Comparison of ENCODE assay signal across 20 mouse cellular contexts in genomic region chr12:70613244-70613643, GRCm38 (mm10).
"Had no signal": no experiment of that assay in that cellular context is flagged by ENCODE, and none has a peak within 500 bp of the region (broad histone marks: within the 10 kb centered on the region; RNA-seq: fewer than 3 reads in every experiment).

No protein-coding gene starts in this region.

- H3K4me1 ChIP-seq: liver, embryonic 13.5 days; midbrain, embryonic 13.5 days; midbrain, embryonic 15.5 days; neural tube, embryonic 15.5 days had no signal

- DNase-seq: liver, embryonic 13.5 days; liver, postnatal 0 days; lung, embryonic 14.5 days; lung, postnatal 14 days; retina, postnatal 1 day; right cerebral cortex, adult 18-20 months; right cerebral cortex, postnatal 25 days; right cerebral cortex, postnatal 4 days; spleen, adult 18-20 months; thymus, adult 2 months; thymus, postnatal 25 days; thymus, postnatal 4 days had no signal

- H3K36me3 ChIP-seq: liver, embryonic 13.5 days; liver, embryonic 15.5 days; midbrain, embryonic 13.5 days; midbrain, embryonic 15.5 days; neural tube, embryonic 13.5 days; neural tube, embryonic 15.5 days had no signal

- H3K27me3 ChIP-seq: liver, embryonic 13.5 days; liver, embryonic 15.5 days; midbrain, embryonic 13.5 days; midbrain, embryonic 15.5 days; neural tube, embryonic 13.5 days; neural tube, embryonic 15.5 days had no signal

- H3K4me3 ChIP-seq: liver, embryonic 13.5 days; liver, embryonic 15.5 days; megakaryocyte, embryonic 14.5 days; midbrain, embryonic 13.5 days; midbrain, embryonic 15.5 days; neural tube, embryonic 13.5 days; neural tube, embryonic 15.5 days had no signal

- H3K4me2 ChIP-seq: liver, embryonic 11.5 days; liver, embryonic 13.5 days; liver, embryonic 15.5 days; lung, embryonic 14.5 days; midbrain, embryonic 13.5 days; midbrain, embryonic 15.5 days; neural tube, embryonic 13.5 days; neural tube, embryonic 15.5 days had no signal

- ATAC-seq: liver, postnatal 0 days; midbrain, embryonic 13.5 days; midbrain, embryonic 15.5 days had no signal

- H3K9me3 ChIP-seq: liver, embryonic 13.5 days; liver, embryonic 15.5 days; midbrain, embryonic 13.5 days; midbrain, embryonic 15.5 days; neural tube, embryonic 13.5 days; neural tube, embryonic 15.5 days had no signal

- H3K27ac ChIP-seq: liver, embryonic 13.5 days; liver, embryonic 15.5 days; macrophage; midbrain, embryonic 13.5 days; midbrain, embryonic 15.5 days; neural tube, embryonic 13.5 days; neural tube, embryonic 15.5 days had no signal

- H3K9ac ChIP-seq: liver, embryonic 13.5 days; liver, embryonic 15.5 days; liver, postnatal 0 days; lung, embryonic 14.5 days; midbrain, embryonic 13.5 days; midbrain, embryonic 15.5 days; neural tube, embryonic 13.5 days; neural tube, embryonic 15.5 days had no signal
